Mouse (Mus musculus) central nervous system, embryonic 18 days (tissue): Measurements from ENCODE around the gene Mvb12b. TPM values are rescaled to one million over a fixed set of nuclear protein-coding genes. Genes with fewer than 3 reads are reported as not detected.

Source experiments
- polyA plus RNA-seq: library from polyadenylated mRNA; depleted of rRNA; stranded (reverse); fragments of >200 nt; gene quantifications from 2 replicates; pipeline ENCODE4 v1.2.3, GENCODE M21; 2012; rRNA removed

Gene Mvb12b
- 81.6 and 93.3 TPM in 2 replicates for polyA plus RNA-seq

DNA sequence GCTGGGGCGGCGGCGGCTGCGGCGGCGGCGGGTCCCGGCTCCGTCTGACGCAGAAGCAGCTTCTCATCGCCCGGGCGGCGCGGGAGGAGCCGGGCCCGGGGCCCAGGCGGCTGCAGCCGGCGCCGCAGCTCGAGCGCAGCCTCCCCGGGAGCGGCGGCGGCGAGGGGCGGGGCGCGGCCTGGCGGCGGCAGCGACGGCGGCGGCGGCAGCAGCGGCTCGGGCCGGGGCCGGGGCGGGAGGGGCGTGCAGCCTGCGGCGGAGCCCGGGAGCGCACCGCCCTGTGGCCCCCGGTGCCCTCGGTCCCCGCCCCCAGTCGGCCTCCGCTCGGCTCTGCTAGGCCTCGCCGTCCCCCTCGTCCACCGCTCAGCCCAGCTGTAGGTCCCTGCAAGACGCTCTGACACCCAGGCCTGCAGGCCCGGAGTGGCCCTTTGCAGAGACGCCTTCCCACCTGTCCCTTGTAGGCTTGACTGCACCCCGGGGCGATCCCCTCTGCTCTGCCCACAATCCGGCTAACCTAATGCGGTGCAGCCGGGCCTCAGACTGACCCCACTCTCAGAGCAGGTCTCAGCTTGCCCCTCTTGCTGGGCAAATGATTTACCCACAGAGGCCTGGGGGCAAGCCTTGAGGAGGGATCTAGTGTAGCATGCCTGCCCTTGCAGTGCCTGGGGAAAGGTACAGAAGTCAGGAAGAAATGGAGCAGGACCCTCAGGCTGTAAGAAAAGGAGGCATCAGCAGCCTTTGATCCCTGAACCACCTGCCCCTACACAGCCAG, at the start of gene Mvb12b:
TSS of gene Mvb12b (minus strand) at position 619 of the 772 bp plus-strand sequence.

Other genes starting within 250 kb of the Mvb12b start
- gene Lmx1b, start 247.4 kb downstream of the Mvb12b start, polyA plus RNA-seq, result 1.0 and 1.4 TPM in 2 replicates